Mouse (Mus musculus) midbrain, postnatal 0 days (tissue): Measurements from ENCODE around the gene Cfap61. TPM values are rescaled to one million over a fixed set of nuclear protein-coding genes. Genes with fewer than 3 reads are reported as not detected.

ENCODE experiments used
- ATAC-seq: fragments of 200-750 bp; cut with Nextera tagmentation; 2 replicates; pipeline ENCODE4 v1.8.0; 2017; ENCODE audit warnings: moderate number of reproducible peaks, mild to moderate bottlenecking, moderate TSS enrichment, moderate library complexity; ENCODE audit not compliant: low FRiP score
- DNase-seq: peaks from one replicate; pipeline ENCODE4 v3.0.0-alpha.2; 2015; ENCODE audit warnings: low spot score
- H3K27ac ChIP-seq: fragments of 300-500 bp; sonication (generic); 2 replicates; pipeline ENCODE4 v1.5.1; 2014; ENCODE audit warnings: low read depth, mild to moderate bottlenecking, low read length, mixed read lengths
- H3K27me3 ChIP-seq: fragments of 300-500 bp; sonication (generic); 2 replicates; pipeline ENCODE4 v1.6.1; 2014; ENCODE audit warnings: low read length, control low read depth, mixed read lengths; ENCODE audit not compliant: insufficient read depth
- H3K36me3 ChIP-seq: fragments of 300-500 bp; sonication (generic); 2 replicates; pipeline ENCODE4 v1.6.1; 2014; ENCODE audit warnings: low read length, control low read depth, mixed read lengths; ENCODE audit not compliant: insufficient read depth
- H3K4me1 ChIP-seq: fragments of 300-500 bp; sonication (generic); 2 replicates; pipeline ENCODE4 v1.6.1; 2014; ENCODE audit warnings: mild to moderate bottlenecking, control low read depth, antibody characterized with exemption, low read length, mixed read lengths; ENCODE audit not compliant: insufficient read depth
- H3K4me2 ChIP-seq: fragments of 300-500 bp; sonication (generic); 2 replicates; pipeline ENCODE4 v1.6.1; 2014; ENCODE audit warnings: low read depth, mild to moderate bottlenecking, low read length, mixed read lengths; ENCODE audit not compliant: poor library complexity, severe bottlenecking
- H3K4me3 ChIP-seq: fragments of 300-500 bp; sonication (generic); 2 replicates; pipeline ENCODE4 v1.5.1; 2014; ENCODE audit warnings: low read depth, mild to moderate bottlenecking, low read length, moderate library complexity
- H3K9ac ChIP-seq: fragments of 300-500 bp; sonication (generic); replicated peaks from 2 replicates; pipeline ENCODE4 v1.6.1; 2014; ENCODE audit warnings: mild to moderate bottlenecking, low read length, moderate library complexity, mixed read lengths; ENCODE audit not compliant: poor library complexity, severe bottlenecking
- H3K9me3 ChIP-seq: fragments of 300-500 bp; sonication (generic); 2 replicates; pipeline ENCODE4 v1.6.1; 2016; ENCODE audit warnings: low read length, control low read depth
- CTCF ChIP-seq: IDR thresholded peaks from 2 replicates; pipeline ENCODE4 v1.5.1; 2016; ENCODE audit warnings: antibody characterized with exemption, mild to moderate bottlenecking
- WGBS: fragments of 180-500 bp; shearing (Covaris S2); extraction: QIAGEN DNeasy Blood & Tissue Kit; methylation state at CpG from one replicate; pipeline ENCODE4 v1.1.7; 2014; 5-methylcytosine and 5-hydroxymethylcytosine counted together
- polyA plus RNA-seq: library from polyadenylated mRNA; unstranded; fragments of >200 nt; fragmentation: Nextera tagmentation; extraction: Ambion mirVana; gene quantifications from 2 replicates; pipeline ENCODE4 v1.2.1, GENCODE M21; 2015
- total RNA-seq: library from RNA; depleted of rRNA; stranded (reverse); fragments of >200 nt; gene quantifications from 2 replicates; pipeline ENCODE4 v1.2.3, GENCODE M21; 2014

Cfap61 gene
- total and polyA plus RNA-seq, 2 experiments from 2014 or later, result 2.5 to 3.7 TPM

DNA sequence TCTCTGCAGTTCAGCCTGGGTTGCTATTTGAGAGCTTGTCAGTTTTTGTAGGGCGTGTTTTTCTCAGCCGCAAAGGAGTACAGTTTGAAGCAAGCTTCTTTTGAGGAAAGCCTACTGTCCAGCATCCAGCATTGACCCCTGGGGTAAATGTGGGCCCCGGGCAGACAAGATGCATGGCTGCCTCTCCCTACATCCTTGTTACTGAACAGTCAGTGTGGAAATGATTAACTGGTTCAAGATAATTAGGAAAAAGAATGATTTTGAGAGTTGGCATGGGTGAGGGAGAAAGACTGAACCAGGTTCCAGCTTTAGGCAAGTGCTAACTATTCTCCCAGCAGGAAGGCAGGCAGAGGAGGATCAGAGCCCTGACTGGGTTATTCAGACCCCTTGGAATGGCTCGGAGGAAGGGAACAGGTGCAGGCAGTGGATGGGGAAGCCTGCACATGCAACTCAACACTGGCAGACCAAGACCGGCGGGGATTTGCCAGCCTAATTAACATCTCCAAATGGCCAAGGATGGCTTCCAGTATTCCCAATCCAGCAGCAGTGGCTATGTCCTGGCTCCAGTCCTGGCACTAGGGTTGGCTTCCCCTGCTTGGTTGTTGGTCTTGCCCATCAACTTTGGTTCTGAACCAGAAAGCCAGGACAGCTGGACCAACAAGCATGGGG, 315.8 kb downstream of the Cfap61 start:
- H3K27me3 ChIP-seq, result no peaks in the 10 kb centered on the region
- H3K4me2 ChIP-seq, result no peak overlapping the region
- no peak overlapping the region for H3K27ac ChIP-seq
- 66% methylated on average over 6 of the region's 6 CpGs for WGBS
- no peak overlapping the region for H3K4me3 ChIP-seq
- no peaks in the 10 kb centered on the region for H3K9me3 ChIP-seq
- peaks cover 3% of the 10 kb centered on the region for H3K36me3 ChIP-seq
- peak; percentile 74 for DNase-seq
- TF ChIP-seq CTCF, result no peak
- ATAC-seq, result no peak
- no peaks in the 10 kb centered on the region for H3K4me1 ChIP-seq
- no peak overlapping the region for H3K9ac ChIP-seq

DNA sequence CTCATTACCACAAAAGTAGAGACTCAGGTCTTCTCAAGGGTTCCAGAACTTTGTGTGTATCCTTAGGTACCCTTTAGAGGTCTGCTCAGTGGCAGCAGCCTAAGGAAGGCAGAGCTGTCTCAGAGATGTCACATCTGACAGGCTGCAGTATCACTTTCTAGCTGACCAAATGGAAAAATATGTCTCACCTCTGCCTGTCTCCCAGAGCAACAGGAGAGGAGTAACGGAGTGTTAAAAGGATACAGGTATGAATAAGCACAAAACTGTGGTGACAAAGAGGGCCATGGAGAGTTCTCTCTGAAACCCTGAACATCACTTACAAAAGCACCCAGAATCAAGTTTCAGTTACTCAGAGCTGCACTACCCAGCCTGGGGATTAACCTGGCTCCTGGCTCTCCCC, 319.8 kb downstream of the Cfap61 start:
- H3K9ac ChIP-seq, result no peak overlapping the region
- H3K36me3 ChIP-seq, result no peaks in the 10 kb centered on the region
- TF ChIP-seq CTCF, result no peak
- no peak overlapping the region for H3K4me2 ChIP-seq
- DNase-seq (no peak), ATAC-seq (no peak)
- 79% methylated on average over 1 of the region's 1 CpGs for WGBS
- H3K27me3 ChIP-seq, result no peaks in the 10 kb centered on the region
- no peaks in the 10 kb centered on the region for H3K4me1 ChIP-seq
- no peak overlapping the region for H3K4me3 ChIP-seq
- H3K9me3 ChIP-seq, result no peaks in the 10 kb centered on the region
- H3K27ac ChIP-seq, result no peak overlapping the region

- TF ChIP-seq CTCF, result no peak
- Histone ChIP-seq H3K4me2 (no peak overlapping the region), H3K9me3 (no peaks in the 10 kb centered on the region), H3K4me3 (no peak overlapping the region), H3K9ac (no peak overlapping the region), H3K36me3 (no peaks in the 10 kb centered on the region), H3K4me1 (no peaks in the 10 kb centered on the region), H3K27me3 (no peaks in the 10 kb centered on the region), H3K27ac (no peak overlapping the region)
- ATAC-seq (no peak), DNase-seq (no peak)
Measured at GRCm38 (mm10) chr2:146255636-146256035, 321.1 kb downstream of the Cfap61 start.

DNA sequence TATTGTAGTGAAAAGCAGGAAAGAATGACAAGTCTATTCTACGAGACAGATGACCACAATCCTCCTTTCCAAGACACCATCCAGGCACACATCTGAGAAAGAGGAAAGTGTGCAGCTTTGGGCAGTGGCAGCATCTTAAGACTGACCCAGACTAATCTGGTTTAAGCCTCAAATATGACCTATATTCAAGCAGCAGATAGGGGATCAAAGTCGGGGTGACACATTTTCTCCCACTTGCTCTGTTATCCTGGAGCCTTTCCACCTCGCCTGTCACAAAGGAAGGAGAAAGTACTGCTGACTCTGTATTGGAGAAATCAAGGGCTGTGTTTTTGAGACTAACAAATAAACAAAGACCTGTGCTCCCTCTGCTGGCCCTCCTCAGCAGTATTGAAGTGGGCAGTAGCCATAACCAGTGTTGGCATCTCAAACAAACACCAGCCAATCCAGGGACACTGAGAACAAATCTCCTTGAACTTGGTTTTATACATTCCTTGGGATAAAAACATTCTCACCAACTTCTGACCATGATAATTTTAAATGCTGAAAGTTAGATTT, 321.8 kb downstream of the Cfap61 start:
- 0 out of 2 replicates have a peak, but pooled peaks have one; percentile 53 for ATAC-seq
- peak; percentile 78 for DNase-seq
- Histone ChIP-seq H3K36me3 (no peaks in the 10 kb centered on the region), H3K9ac (no peak overlapping the region), H3K27me3 (no peaks in the 10 kb centered on the region), H3K27ac (no peak overlapping the region), H3K4me3 (no peak overlapping the region), H3K9me3 (no peaks in the 10 kb centered on the region), H3K4me1 (no peaks in the 10 kb centered on the region), H3K4me2 (no peak overlapping the region)
- peak; percentile 71 for TF ChIP-seq CTCF
- WGBS, result 41% methylated on average over 3 of the region's 3 CpGs

DNA sequence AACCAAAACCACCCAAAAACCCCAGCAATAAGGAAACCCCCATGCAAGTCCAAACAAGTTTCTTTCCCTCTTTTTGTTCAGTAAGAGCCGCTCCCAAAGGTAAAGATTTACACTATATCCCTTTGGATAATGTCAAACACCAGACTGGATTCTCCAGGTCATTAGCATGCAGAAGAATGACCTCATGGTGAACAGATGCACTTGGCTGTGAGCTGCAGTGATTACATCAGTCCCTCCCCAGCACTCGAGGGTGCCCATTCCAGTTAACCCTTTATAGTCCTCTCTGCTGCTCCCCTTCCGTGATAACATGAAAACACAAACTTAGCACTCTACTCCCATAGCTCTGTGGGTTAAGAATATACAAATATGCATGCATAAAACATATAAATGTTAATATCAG, 322.5 kb downstream of the Cfap61 start:
- Histone ChIP-seq H3K4me2 (no peak overlapping the region), H3K36me3 (no peaks in the 10 kb centered on the region), H3K9ac (no peak overlapping the region), H3K4me3 (no peak overlapping the region), H3K9me3 (no peaks in the 10 kb centered on the region), H3K27ac (no peak overlapping the region), H3K27me3 (no peaks in the 10 kb centered on the region), H3K4me1 (no peaks in the 10 kb centered on the region)
- ATAC-seq, result no peak
- TF ChIP-seq CTCF, result no peak
- peak; percentile 76 for DNase-seq
- WGBS, result 25% methylated on average over 3 of the region's 3 CpGs

DNA sequence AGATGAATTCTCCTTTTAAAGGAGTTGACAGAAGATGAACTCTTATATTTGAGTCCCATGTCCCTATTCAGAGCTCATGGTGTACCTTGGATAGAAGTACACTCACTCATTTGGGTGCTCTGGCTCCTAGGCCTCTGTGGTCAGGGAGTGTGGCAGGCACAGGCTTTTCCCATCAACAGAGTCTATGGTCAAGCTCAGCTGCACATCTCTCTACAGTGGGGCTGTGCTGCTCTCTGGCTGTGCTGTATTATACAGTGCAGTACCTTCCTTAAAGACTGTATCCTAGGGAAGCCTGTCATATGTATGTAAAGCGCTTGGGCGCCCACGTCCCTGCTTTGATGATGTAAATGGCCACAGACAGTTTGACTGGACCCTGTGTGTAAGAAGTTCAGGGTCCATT, 323.0 kb downstream of the Cfap61 start:
- no peaks in the 10 kb centered on the region for H3K27me3 ChIP-seq
- no peaks in the 10 kb centered on the region for H3K36me3 ChIP-seq
- WGBS, result 72% methylated on average over 3 of the region's 3 CpGs
- no peak overlapping the region for H3K4me3 ChIP-seq
- DNase-seq (no peak), ATAC-seq (no peak)
- H3K9me3 ChIP-seq, result no peaks in the 10 kb centered on the region
- H3K4me1 ChIP-seq, result no peaks in the 10 kb centered on the region
- no peak for TF ChIP-seq CTCF
- no peak overlapping the region for H3K9ac ChIP-seq
- H3K4me2 ChIP-seq, result no peak overlapping the region
- H3K27ac ChIP-seq, result no peak overlapping the region
